In the genomic region with DNA sequence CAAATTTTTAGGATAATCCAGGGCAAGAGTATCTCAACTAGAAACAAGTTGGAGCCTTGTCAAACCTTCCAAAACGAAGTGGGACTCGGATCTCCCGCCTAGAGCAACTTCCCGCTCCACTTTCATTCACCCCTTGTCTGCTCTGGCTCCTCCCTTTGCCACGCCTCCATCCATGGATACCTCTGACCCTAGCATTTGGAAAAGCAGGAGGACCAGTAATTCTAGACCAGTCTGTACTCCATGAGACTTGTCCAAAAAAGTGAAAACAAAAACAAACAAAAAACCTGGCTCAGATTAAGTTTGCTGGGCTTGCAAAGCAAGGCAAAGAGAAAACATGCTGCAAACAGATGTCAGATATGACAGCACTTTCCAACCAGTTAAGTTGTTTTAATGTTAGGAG, we compare ENCODE assay signal across 15 mouse cellular contexts. TPM values are rescaled to one million over a fixed set of nuclear protein-coding genes. Genes with fewer than 3 reads are reported as not detected.
A peak's percentile ranks its signal among the peaks of the same experiment; 100 is the strongest.
DNase-seq lines count a peak whose midpoint lies in the region; ATAC-seq and TF ChIP-seq lines count a peak whose summit lies in the region.
"Had no signal": no experiment of that assay in that cellular context is flagged by ENCODE, and none has a peak within 500 bp of the region (broad histone marks: within the 10 kb centered on the region; RNA-seq: fewer than 3 reads in every experiment).

No protein-coding gene starts in this region.

- H3K36me3 ChIP-seq in hindbrain, embryonic 10.5 days: peaks cover 24% of the 10 kb centered on the region
- H3K36me3 ChIP-seq in hindbrain, embryonic 12.5 days: peaks cover 3% of the 10 kb centered on the region; the same call in 1 of the 2 replicates
- H3K36me3 ChIP-seq in CH12.LX (replicated peaks in 1 of 2; ENCODE audit: control insufficient read depth in 1 of 2, insufficient read depth in 1 of 2, low read length in 1 of 2): peaks cover 6 to 45% of the 10 kb centered on the region in 2 experiments
- peaks cover 18% of the 10 kb centered on the region for H3K36me3 ChIP-seq in liver, embryonic 12.5 days
- peaks cover 26% of the 10 kb centered on the region for H3K36me3 ChIP-seq in hindbrain, embryonic 14.5 days (replicated peaks; ENCODE audit: control insufficient read depth, insufficient read depth)

- no peak for ATAC-seq in hindbrain, embryonic 12.5 days (ENCODE audit: low FRiP score)
- peak; percentile 36; the same call in 1 of the 2 replicates for ATAC-seq in liver, embryonic 12.5 days
- no peak for ATAC-seq in hindbrain, embryonic 14.5 days (ENCODE audit: low FRiP score)

- H3K9ac ChIP-seq in hindbrain, embryonic 12.5 days: no peak overlapping the region
- no peak overlapping the region for H3K9ac ChIP-seq in CH12.LX (ENCODE audit: insufficient read depth, low read depth)
- H3K9ac ChIP-seq in liver, embryonic 12.5 days: peak overlapping the region; percentile 80
- H3K9ac ChIP-seq in hindbrain, embryonic 14.5 days: no peak overlapping the region
- H3K9ac ChIP-seq: hindbrain, embryonic 15.5 days; neural tube, embryonic 12.5 days had no signal

- no peak overlapping the region for H3K4me3 ChIP-seq in hindbrain, embryonic 10.5 days
- no peak overlapping the region for H3K4me3 ChIP-seq in hindbrain, embryonic 12.5 days
- no peak overlapping the region for H3K4me3 ChIP-seq in CH12.LX (replicated peaks in 1 of 3; ENCODE audit: low read depth in 2 of 3, low read length in 2 of 3, poor library complexity in 1 of 3)
- H3K4me3 ChIP-seq in liver, embryonic 12.5 days: peak overlapping the region; percentile 92
- no peak overlapping the region for H3K4me3 ChIP-seq in hindbrain, embryonic 14.5 days (replicated peaks; ENCODE audit: low read length)
- H3K4me3 ChIP-seq: hindbrain, embryonic 15.5 days; neural tube, embryonic 12.5 days had no signal

- no peak for TF ChIP-seq CTCF in CH12.LX (conservative IDR thresholded peaks at IDR 0.05 in 1 of 2, IDR thresholded peaks at IDR 0.05 in 1 of 2; ENCODE audit: low read depth in 2 of 2, low read length in 2 of 2)

- H3K9me3 ChIP-seq in hindbrain, embryonic 10.5 days: no peaks in the 10 kb centered on the region
- H3K9me3 ChIP-seq in hindbrain, embryonic 12.5 days (replicated peaks): no peaks in the 10 kb centered on the region
- H3K9me3 ChIP-seq in CH12.LX (replicated peaks; ENCODE audit: low read length): no peaks in the 10 kb centered on the region
- no peaks in the 10 kb centered on the region for H3K9me3 ChIP-seq in liver, embryonic 12.5 days (replicated peaks)
- no peaks in the 10 kb centered on the region for H3K9me3 ChIP-seq in hindbrain, embryonic 14.5 days (ENCODE audit: control insufficient read depth, low read length)
- H3K9me3 ChIP-seq: hindbrain, embryonic 15.5 days; neural tube, embryonic 12.5 days had no signal

- H3K79me2 ChIP-seq in CH12.LX (replicated peaks; ENCODE audit: control insufficient read depth, extremely low read depth, insufficient read depth, poor library complexity, severe bottlenecking): peaks cover 32% of the 10 kb centered on the region

- WGBS in hindbrain, embryonic 10.5 days: 4% methylated on average over 5 of the region's 5 CpGs
- WGBS in hindbrain, embryonic 12.5 days: 11% methylated on average over 5 of the region's 5 CpGs
- WGBS in liver, embryonic 12.5 days (ENCODE audit: insufficient replicate concordance): 36% methylated on average over 5 of the region's 5 CpGs
- WGBS in hindbrain, embryonic 14.5 days: 10% methylated on average over 5 of the region's 5 CpGs

- 0 out of 2 replicates have a peak, but pooled peaks have one; percentile 14 for TF ChIP-seq POLR2A in CH12.LX (IDR thresholded peaks at IDR 0.05; ENCODE audit: low read depth, low read length)

- no peak overlapping the region for H3K27ac ChIP-seq in hindbrain, embryonic 10.5 days
- H3K27ac ChIP-seq in hindbrain, embryonic 12.5 days: no peak overlapping the region
- H3K27ac ChIP-seq in CH12.LX (ENCODE audit: insufficient read depth, low read depth): no peak overlapping the region
- peak overlapping the region; percentile 95 for H3K27ac ChIP-seq in liver, embryonic 12.5 days
- H3K27ac ChIP-seq in hindbrain, embryonic 14.5 days: no peak overlapping the region
- H3K27ac ChIP-seq: hindbrain, embryonic 15.5 days; neural tube, embryonic 12.5 days had no signal

- DNase-seq in hindbrain, embryonic 10.5 days (ENCODE audit: low spot score): peak; percentile 19
- DNase-seq in CH12.LX (ENCODE audit: extremely low read depth): no peak
- DNase-seq in embryo, embryonic 9.5 days (ENCODE audit: extremely low spot score): peak; percentile 38
- DNase-seq in layer of hippocampus, postnatal 25 days (ENCODE audit: extremely low spot score in 1 of 2, low spot score in 1 of 2): no peak
- no peak for DNase-seq in hindbrain, embryonic 14.5 days (ENCODE audit: low spot score)
- DNase-seq in left cerebral cortex, adult 18-20 months (ENCODE audit: low spot score in 2 of 2): no peak
- DNase-seq: adrenal gland, adult 8-10 months; cerebellum, adult 2 months; heart, adult 11 months; layer of hippocampus, postnatal 36 days; right cerebral cortex, postnatal 4 days had no signal

- no peak for TF ChIP-seq RAD21 in CH12.LX (IDR thresholded peaks at IDR 0.05; ENCODE audit: low read depth, low read length)

- peaks cover 24% of the 10 kb centered on the region for H3K4me1 ChIP-seq in hindbrain, embryonic 10.5 days (replicated peaks)
- H3K4me1 ChIP-seq in hindbrain, embryonic 12.5 days: peaks cover 18% of the 10 kb centered on the region
- H3K4me1 ChIP-seq in CH12.LX (ENCODE audit: control insufficient read depth in 1 of 2, insufficient read depth in 2 of 2): peaks cover 13 to 35% of the 10 kb centered on the region in 2 experiments
- peaks cover 63% of the 10 kb centered on the region for H3K4me1 ChIP-seq in liver, embryonic 12.5 days
- H3K4me1 ChIP-seq in hindbrain, embryonic 14.5 days (replicated peaks; ENCODE audit: control insufficient read depth, insufficient read depth, low read length): peaks cover 25% of the 10 kb centered on the region

- in situ Hi-C loops in CH12.LX (cut with MboI; ENCODE audit: low pct_ligation_motif_present, low pct_unique_long_range_greater_than_20kb, low sequenced_read_pairs): no loop called here

- TF ChIP-seq EP300 in CH12.LX (IDR thresholded peaks at IDR 0.05; ENCODE audit: low read length): no peak

- no peak overlapping the region for H3K4me2 ChIP-seq in hindbrain, embryonic 12.5 days (replicated peaks)
- no peak overlapping the region for H3K4me2 ChIP-seq in CH12.LX (ENCODE audit: insufficient read depth, low read depth, poor library complexity, severe bottlenecking)
- H3K4me2 ChIP-seq in liver, embryonic 12.5 days: peak overlapping the region; percentile 73
- H3K4me2 ChIP-seq in hindbrain, embryonic 14.5 days (replicated peaks): no peak overlapping the region
- H3K4me2 ChIP-seq: hindbrain, embryonic 15.5 days; neural tube, embryonic 12.5 days had no signal

- no peaks in the 10 kb centered on the region for H3K27me3 ChIP-seq in hindbrain, embryonic 10.5 days (ENCODE audit: insufficient read depth, poor library complexity, severe bottlenecking)
- no peaks in the 10 kb centered on the region for H3K27me3 ChIP-seq in hindbrain, embryonic 12.5 days
- H3K27me3 ChIP-seq in CH12.LX (replicated peaks): no peaks in the 10 kb centered on the region
- no peaks in the 10 kb centered on the region for H3K27me3 ChIP-seq in liver, embryonic 12.5 days (replicated peaks)
- H3K27me3 ChIP-seq in hindbrain, embryonic 14.5 days (ENCODE audit: control insufficient read depth, insufficient read depth, low read length): no peaks in the 10 kb centered on the region
- H3K27me3 ChIP-seq: hindbrain, embryonic 15.5 days; neural tube, embryonic 12.5 days had no signal

- dilution Hi-C loops in CH12.LX (cut with MboI; ENCODE audit: extremely low pct_ligation_motif_present, extremely low pct_unique_long_range_greater_than_20kb, low sequenced_read_pairs): no loop called here

TF ChIP-seq in CH12.LX, 34 proteins besides CTCF, POLR2A, EP300 and RAD21:
- TF ChIP-seq UBTF (IDR thresholded peaks at IDR 0.05; ENCODE audit: low read depth, low read length): no peak

RNA-seq across cellular contexts. Expression of a gene that starts 1.6 kb away (rescaled TPM):
- 26.8 and 26.9 TPM in 2 replicates for polyA plus RNA-seq in hindbrain, embryonic 10.5 days (2016; fragmentation: Nextera tagmentation; extraction: Ambion mirVana)
- polyA plus RNA-seq in hindbrain, embryonic 12.5 days (2016; fragmentation: Nextera tagmentation; extraction: Ambion mirVana): 33.4 and 35.0 TPM in 2 replicates
- total RNA-seq in CH12.LX (2012; rRNA removed): 30.4 and 31.5 TPM in 2 replicates
- 29.9 and 31.4 TPM in 2 replicates for total RNA-seq in CH12.LX (2014; rRNA removed)
- polyA plus RNA-seq in CH12.LX (2012; ENCODE audit: insufficient read length, low read depth): 32.0 and 37.0 TPM in 2 replicates
- polyA plus RNA-seq in liver, embryonic 12.5 days (2016; fragmentation: Nextera tagmentation; extraction: Ambion mirVana): 18.3 and 18.6 TPM in 2 replicates
- total RNA-seq in layer of hippocampus, postnatal 25 days (2021): 10 to 100 TPM; 31.3 to 35.9 TPM
- 33.8 and 36.1 TPM in 2 replicates for polyA plus RNA-seq in hindbrain, embryonic 14.5 days (2014; fragmentation: Nextera tagmentation; extraction: Ambion mirVana)
- 10 to 100 TPM; 32.4 to 36.0 TPM for total RNA-seq in left cerebral cortex, adult 18-20 months (2021)

Comparison
In these comparisons a context has a peak if more than half of its experiments do, and no peak if none do; other contexts are left out.
1. DNase-seq: peak in hindbrain, embryonic 10.5 days (single experiment) and embryo, embryonic 9.5 days (single experiment); none in CH12.LX (single experiment), layer of hippocampus, postnatal 25 days (0 of 2), hindbrain, embryonic 14.5 days (single experiment) and left cerebral cortex, adult 18-20 months (0 of 2).